Mouse (Mus musculus): ENCODE measurements at regions not wholly inside any gene's neighbourhood (a gene's known extent, or its start where the extent isn't known, plus 50 kb on each side); places are given as distances from the start of the nearest gene placed in this dataset.

DNA sequence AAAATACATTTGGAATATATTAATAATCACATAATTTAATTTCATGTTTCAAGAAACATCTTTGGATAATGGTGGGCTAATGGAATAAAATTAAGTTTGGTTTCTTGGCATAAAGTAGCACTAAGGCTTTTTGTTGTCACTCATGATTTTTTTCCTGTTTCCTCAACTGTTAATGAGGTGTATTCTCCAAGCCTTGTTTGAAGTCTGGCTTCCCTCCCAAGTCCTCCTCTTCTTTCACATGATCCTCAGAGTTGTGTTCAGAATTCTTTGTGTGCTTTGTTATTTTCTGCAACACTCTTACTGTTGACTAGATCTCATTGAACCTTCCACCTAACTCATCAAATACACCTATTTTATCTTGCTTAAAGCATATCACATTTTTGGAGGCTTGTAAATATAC, 221.6 kb upstream of the Zeb2 start:
- Histone ChIP-seq H3K27ac (ENCODE audit: control insufficient read depth, insufficient read depth, low read depth, low read length, poor library complexity) (no peak overlapping the region), H3K4me3 (replicated peaks; ENCODE audit: control insufficient read depth, low read depth, low read length) (no peak overlapping the region), H3K4me1 (ENCODE audit: control insufficient read depth, insufficient read depth, low read length) (no peaks in the 10 kb centered on the region)
- TF ChIP-seq CTCF (IDR thresholded peaks at IDR 0.05; ENCODE audit: control insufficient read depth, insufficient read depth, low read length): no peak
- no peak for TF ChIP-seq POLR2A (IDR thresholded peaks at IDR 0.05; ENCODE audit: borderline replicate concordance, control insufficient read depth, low read depth, low read length)

DNA sequence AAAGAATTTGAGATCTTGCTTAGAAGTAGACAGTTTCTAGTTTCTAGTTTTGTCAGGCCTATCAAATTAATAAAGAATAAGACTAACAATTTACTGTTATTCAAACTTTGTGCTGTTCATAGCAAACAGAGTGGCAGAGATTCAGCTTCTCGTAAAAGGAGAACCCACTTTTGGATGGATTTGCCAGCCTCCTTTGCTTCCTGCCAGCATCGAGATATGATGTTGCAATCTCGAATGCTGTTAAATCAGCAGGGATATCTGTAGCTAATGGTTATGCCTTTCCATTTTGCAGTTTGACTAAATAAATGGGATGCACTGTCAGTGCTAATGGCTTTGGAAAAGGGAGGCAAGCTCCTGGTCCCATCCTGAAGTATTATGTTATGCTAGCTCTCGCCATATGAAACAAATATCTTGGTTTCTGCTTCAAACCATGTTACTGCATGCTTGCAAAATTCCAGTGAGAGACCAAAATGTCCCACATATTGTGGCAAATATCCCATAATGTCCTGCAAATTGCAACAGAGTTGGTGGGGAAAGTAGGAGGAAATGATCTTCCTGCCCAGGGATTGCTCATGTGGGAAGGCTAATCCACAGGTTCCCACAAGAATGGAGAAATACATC, 199.9 kb upstream of the Zeb2 start:
- no peaks in the 10 kb centered on the region for H3K4me1 ChIP-seq (ENCODE audit: control insufficient read depth, insufficient read depth, low read length)
- no peak overlapping the region for H3K4me3 ChIP-seq (replicated peaks; ENCODE audit: control insufficient read depth, low read depth, low read length)
- TF ChIP-seq POLR2A (IDR thresholded peaks at IDR 0.05; ENCODE audit: borderline replicate concordance, control insufficient read depth, low read depth, low read length) (no peak), CTCF (IDR thresholded peaks at IDR 0.05; ENCODE audit: control insufficient read depth, insufficient read depth, low read length) (no peak)
- no peak overlapping the region for H3K27ac ChIP-seq (ENCODE audit: control insufficient read depth, insufficient read depth, low read depth, low read length, poor library complexity)
- WGBS: 38% methylated on average over 4 of the region's 4 CpGs

GRCm38 (mm10) chr2:45287530-45288009, 170.4 kb upstream of the Zeb2 start:
- Histone ChIP-seq H3K4me1 (ENCODE audit: control insufficient read depth, insufficient read depth, low read length) (no peaks in the 10 kb centered on the region), H3K27ac (ENCODE audit: control insufficient read depth, insufficient read depth, low read depth, low read length, poor library complexity) (no peak overlapping the region), H3K4me3 (replicated peaks; ENCODE audit: control insufficient read depth, low read depth, low read length) (no peak overlapping the region)
- TF ChIP-seq CTCF (IDR thresholded peaks at IDR 0.05; ENCODE audit: control insufficient read depth, insufficient read depth, low read length) (no peak), POLR2A (IDR thresholded peaks at IDR 0.05; ENCODE audit: borderline replicate concordance, control insufficient read depth, low read depth, low read length) (no peak)
- 88% methylated on average over 7 of the region's 7 CpGs for WGBS

DNA sequence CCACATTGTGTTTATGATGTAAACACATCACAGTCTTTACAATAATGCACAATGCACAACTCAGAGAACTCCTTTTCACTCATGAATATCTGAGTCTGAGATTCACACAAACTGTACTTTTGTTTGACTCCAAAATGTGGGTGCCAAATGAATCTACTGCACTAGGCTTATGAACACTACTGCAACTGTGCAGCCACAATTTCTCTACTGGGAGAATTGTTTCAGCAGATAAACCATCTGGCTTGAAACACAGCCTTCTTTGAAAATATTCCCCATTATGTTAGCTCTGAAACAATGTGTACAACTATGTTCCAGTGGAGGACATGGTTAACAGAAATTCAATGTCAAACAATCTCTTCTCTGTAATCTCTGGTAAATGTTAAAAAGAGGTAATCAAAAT, 166.6 kb upstream of the Zeb2 start:
- TF ChIP-seq POLR2A (IDR thresholded peaks at IDR 0.05; ENCODE audit: borderline replicate concordance, control insufficient read depth, low read depth, low read length) (no peak), CTCF (IDR thresholded peaks at IDR 0.05; ENCODE audit: control insufficient read depth, insufficient read depth, low read length) (no peak)
- no peak overlapping the region for H3K4me3 ChIP-seq (replicated peaks; ENCODE audit: control insufficient read depth, low read depth, low read length)

DNA sequence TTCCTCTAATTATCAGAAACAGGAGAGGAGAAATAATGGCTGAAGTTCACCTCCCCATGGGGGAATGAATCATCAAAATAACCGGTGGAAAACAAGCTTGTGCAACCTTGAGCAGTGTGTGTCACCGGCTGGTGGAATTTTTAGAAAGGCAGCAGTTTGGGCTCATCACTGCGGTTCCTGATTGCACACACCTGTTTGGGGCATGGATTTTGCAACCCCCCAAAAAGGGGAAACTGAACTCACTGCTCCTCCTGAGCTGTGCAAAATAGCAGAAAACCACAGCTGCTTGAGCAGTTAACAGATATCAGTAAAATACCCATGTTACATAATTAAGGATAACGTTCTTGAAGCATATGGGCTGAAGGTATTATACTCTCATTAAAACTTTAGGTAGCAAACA, 162.3 kb upstream of the Zeb2 start:
- Histone ChIP-seq H3K27ac (ENCODE audit: control insufficient read depth, insufficient read depth, low read depth, low read length, poor library complexity) (no peak overlapping the region), H3K4me1 (ENCODE audit: control insufficient read depth, insufficient read depth, low read length) (peaks cover 2% of the 10 kb centered on the region; the same call in 1 of the 2 replicates), H3K4me3 (replicated peaks; ENCODE audit: control insufficient read depth, low read depth, low read length) (no peak overlapping the region)
- TF ChIP-seq CTCF (IDR thresholded peaks at IDR 0.05; ENCODE audit: control insufficient read depth, insufficient read depth, low read length): no peak
- no peak for TF ChIP-seq POLR2A (IDR thresholded peaks at IDR 0.05; ENCODE audit: borderline replicate concordance, control insufficient read depth, low read depth, low read length)
- under 1% methylated on average over 4 of the region's 4 CpGs for WGBS

More for the DNA sequence above, 166.6 kb upstream of the Zeb2 start:
- H3K4me1 ChIP-seq (ENCODE audit: control insufficient read depth, insufficient read depth, low read length): peaks cover 2% of the 10 kb centered on the region; the same call in 1 of the 2 replicates
- H3K27ac ChIP-seq (ENCODE audit: control insufficient read depth, insufficient read depth, low read depth, low read length, poor library complexity): no peak overlapping the region

DNA sequence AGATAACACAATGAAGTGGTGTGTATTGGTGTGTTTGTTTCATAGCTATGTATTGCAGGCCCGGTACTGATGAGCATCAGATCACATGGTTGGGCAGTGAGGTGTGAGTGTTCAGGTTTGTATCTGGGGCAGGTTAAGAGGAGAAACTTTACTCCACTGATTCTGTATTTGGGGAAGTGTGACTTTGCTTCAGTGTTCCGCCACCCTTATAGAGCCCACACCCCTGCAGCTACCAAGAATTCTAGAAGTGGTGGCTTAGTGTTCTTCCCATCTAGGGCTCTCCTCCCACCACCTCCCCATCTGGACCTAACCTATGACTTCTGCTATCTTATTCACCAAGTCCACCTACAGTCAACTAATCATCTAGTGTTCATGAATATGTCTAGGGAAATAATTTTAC, 160.4 kb upstream of the Zeb2 start:
- Histone ChIP-seq H3K27ac (ENCODE audit: control insufficient read depth, insufficient read depth, low read depth, low read length, poor library complexity) (peak overlapping the region; percentile 39; the same call in 1 of the 2 replicates), H3K4me1 (ENCODE audit: control insufficient read depth, insufficient read depth, low read length) (peaks cover 2% of the 10 kb centered on the region; the same call in 1 of the 2 replicates), H3K4me3 (replicated peaks; ENCODE audit: control insufficient read depth, low read depth, low read length) (no peak overlapping the region)
- WGBS: 49% methylated on average over 2 of the region's 2 CpGs
- TF ChIP-seq CTCF (IDR thresholded peaks at IDR 0.05; ENCODE audit: control insufficient read depth, insufficient read depth, low read length) (no peak), POLR2A (IDR thresholded peaks at IDR 0.05; ENCODE audit: borderline replicate concordance, control insufficient read depth, low read depth, low read length) (no peak)

DNA sequence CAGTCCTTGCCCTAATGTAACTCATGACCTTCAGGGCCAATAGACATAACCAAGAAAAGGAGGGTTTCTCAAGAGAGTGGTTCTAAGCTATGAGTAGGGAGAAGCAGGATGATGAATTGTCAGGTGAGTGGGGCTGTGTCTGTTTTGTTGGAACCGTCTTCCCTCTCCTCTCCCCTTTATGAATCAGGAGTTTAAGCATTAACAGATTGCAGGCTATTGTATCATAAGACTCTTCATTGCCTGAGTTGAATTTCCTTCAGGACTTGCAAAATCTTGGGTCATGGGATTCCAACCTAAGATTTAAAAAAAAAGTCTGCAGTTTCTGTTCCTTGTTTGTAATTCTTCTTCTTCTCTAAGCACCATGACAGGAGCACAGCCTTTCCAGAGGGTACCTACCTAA, 159.5 kb upstream of the Zeb2 start:
- Histone ChIP-seq H3K4me1 (ENCODE audit: control insufficient read depth, insufficient read depth, low read length) (peaks cover 2% of the 10 kb centered on the region; the same call in 1 of the 2 replicates), H3K4me3 (replicated peaks; ENCODE audit: control insufficient read depth, low read depth, low read length) (no peak overlapping the region), H3K27ac (ENCODE audit: control insufficient read depth, insufficient read depth, low read depth, low read length, poor library complexity) (no peak overlapping the region)
- WGBS: 43% methylated on average over 1 of the region's 1 CpGs
- no peak for TF ChIP-seq CTCF (IDR thresholded peaks at IDR 0.05; ENCODE audit: control insufficient read depth, insufficient read depth, low read length)
- no peak for TF ChIP-seq POLR2A (IDR thresholded peaks at IDR 0.05; ENCODE audit: borderline replicate concordance, control insufficient read depth, low read depth, low read length)

DNA sequence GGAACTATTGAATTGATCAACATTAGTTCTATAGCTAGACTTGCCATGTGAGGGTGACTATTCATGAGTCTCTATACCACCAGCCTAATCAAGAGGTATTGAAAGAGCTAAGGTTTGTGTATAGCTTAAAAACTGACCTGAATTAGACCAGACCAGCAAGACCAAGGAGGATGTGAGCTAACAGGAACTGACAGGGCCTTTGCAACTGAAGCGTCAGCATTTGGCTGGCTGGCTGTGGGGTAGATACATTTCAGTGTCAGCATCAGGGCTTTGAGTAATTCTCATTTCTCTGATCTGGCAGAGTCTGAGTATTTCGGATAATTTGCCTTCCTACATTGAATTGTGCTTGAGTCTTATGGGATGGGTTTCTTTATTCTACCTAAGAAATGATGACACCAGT, 152.8 kb upstream of the Zeb2 start:
- 46% methylated on average over 2 of the region's 2 CpGs for WGBS
- H3K27ac ChIP-seq (ENCODE audit: control insufficient read depth, insufficient read depth, low read depth, low read length, poor library complexity): no peak overlapping the region
- TF ChIP-seq CTCF (IDR thresholded peaks at IDR 0.05; ENCODE audit: control insufficient read depth, insufficient read depth, low read length): no peak
- no peak for TF ChIP-seq POLR2A (IDR thresholded peaks at IDR 0.05; ENCODE audit: borderline replicate concordance, control insufficient read depth, low read depth, low read length)
- no peak overlapping the region for H3K4me3 ChIP-seq (replicated peaks; ENCODE audit: control insufficient read depth, low read depth, low read length)
- H3K4me1 ChIP-seq (ENCODE audit: control insufficient read depth, insufficient read depth, low read length): no peaks in the 10 kb centered on the region

DNA sequence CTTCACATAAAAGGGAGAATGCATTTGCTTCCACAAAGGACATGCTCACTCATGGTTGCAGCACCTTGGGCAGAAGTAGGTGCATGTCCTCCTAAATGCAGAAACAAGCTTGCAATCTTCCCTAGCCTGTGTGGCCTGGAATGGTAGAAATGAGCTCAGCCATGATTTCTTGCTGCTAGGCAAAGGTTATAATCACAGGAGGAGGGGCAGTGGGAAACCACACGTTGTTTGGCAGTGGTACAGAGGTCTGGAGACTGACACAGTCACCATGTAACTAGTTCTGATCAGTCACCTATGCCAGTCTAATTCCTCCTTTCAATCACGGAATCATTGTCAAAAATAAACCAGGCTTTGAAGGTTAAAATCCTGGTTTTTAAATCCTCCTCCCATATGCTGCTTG, 148.6 kb upstream of the Zeb2 start:
- no peak overlapping the region for H3K4me3 ChIP-seq (replicated peaks; ENCODE audit: control insufficient read depth, low read depth, low read length)
- no peak overlapping the region for H3K27ac ChIP-seq (ENCODE audit: control insufficient read depth, insufficient read depth, low read depth, low read length, poor library complexity)
- 28% methylated on average over 2 of the region's 2 CpGs for WGBS
- TF ChIP-seq CTCF (IDR thresholded peaks at IDR 0.05; ENCODE audit: control insufficient read depth, insufficient read depth, low read length) (no peak), POLR2A (IDR thresholded peaks at IDR 0.05; ENCODE audit: borderline replicate concordance, control insufficient read depth, low read depth, low read length) (no peak)
- H3K4me1 ChIP-seq (ENCODE audit: control insufficient read depth, insufficient read depth, low read length): no peaks in the 10 kb centered on the region; the same call in 1 of the 2 replicates
